Mouse (Mus musculus): ENCODE measurements around the gene Pnpla1.

Gene Pnpla1

DNA sequence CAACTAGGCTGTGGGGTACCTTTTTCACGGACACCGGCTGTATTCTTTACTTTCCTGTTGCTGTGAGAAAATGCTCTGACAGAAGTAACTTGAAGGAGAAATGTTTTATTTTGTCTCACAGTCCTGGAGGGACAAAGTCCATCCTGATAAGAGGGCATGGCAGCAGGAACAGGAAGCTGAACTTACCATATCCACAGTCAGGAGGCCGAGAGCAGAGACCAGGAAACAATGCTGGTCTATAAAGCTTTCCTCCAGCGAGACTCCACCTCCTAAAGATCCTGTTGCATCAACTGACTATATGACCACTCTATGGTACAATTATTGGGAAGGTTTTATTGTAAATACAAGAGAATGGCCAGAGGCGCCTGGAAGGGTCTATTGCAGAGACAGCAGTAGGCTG lies 14.5 kb upstream of the Pnpla1 start:
- no peak for DNase-seq (ENCODE audit: low read depth)

DNA sequence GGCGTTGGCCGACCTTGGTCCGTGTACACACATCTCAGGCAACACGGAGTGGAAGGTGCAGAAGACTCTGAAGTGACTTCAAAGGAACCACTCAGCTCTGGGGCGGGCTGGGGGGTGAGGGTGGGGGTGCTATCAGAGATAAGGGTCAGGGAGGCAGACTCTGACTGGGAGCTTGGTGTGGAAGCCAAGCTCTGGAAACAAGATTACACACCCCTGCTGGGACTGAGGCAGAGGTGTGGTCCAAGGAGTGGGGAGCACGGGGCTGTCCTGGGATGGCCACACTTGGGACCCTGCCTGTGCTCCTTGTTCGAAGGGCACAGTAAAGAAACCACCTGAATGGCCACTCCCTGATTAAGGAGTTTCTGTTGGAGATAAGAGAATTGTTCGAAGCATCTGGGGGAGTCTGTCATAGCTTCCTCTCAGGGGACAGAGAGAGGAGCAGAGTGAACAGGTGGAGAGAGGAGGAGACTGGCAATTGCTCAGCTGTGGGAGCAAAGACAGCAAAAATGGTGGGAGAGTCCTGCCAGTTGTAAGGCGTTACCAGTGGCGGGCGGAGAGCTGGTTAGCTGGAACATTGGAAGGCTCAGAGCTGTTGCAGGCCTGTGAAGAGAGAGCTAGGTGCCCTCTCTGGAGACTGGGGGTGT lies 11.1 kb upstream of the Pnpla1 start:
- DNase-seq (ENCODE audit: low read depth) = no peak

DNA sequence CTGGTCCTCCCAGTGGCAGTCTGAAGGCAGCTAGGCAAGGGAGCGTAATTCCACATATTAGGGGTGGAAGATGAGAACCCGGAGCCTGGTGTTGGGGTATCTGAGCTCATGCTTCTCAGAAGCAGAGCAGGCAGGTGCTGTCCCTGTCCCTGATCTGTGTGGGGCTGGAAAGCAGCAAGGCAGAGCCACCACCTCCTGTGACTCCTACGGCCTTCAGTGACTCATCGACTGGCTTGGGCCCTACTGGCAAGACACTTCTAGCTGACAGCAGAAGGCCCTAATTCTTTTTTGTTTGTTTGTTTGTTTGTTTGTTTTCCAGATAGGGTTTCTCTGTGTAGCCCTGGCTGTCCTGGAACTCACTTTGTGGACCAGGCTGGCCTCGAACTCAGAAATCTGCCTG lies 7.7 kb upstream of the Pnpla1 start:
- no peak for DNase-seq (ENCODE audit: low read depth)

DNA sequence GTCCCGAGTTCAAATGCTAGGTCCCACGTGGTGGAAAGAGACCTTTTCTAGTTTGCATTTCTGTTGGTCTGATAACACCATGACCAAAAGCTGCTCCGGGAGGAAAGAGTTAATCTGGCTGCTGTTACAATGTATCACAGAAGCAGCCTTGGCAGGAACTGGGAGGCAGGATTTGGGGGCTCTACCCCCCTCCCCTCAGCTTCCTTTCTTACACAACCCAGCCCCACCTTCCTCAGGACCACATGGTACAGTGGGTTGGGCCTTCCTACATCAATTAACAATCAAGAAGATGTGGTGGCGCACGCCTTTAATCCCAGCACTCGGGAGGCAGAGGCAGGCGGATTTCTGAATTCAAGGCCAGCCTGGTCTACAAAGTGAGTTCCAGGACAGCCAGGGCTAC lies 3.8 kb upstream of the Pnpla1 start:
- DNase-seq (ENCODE audit: low read depth) = no peak

DNA sequence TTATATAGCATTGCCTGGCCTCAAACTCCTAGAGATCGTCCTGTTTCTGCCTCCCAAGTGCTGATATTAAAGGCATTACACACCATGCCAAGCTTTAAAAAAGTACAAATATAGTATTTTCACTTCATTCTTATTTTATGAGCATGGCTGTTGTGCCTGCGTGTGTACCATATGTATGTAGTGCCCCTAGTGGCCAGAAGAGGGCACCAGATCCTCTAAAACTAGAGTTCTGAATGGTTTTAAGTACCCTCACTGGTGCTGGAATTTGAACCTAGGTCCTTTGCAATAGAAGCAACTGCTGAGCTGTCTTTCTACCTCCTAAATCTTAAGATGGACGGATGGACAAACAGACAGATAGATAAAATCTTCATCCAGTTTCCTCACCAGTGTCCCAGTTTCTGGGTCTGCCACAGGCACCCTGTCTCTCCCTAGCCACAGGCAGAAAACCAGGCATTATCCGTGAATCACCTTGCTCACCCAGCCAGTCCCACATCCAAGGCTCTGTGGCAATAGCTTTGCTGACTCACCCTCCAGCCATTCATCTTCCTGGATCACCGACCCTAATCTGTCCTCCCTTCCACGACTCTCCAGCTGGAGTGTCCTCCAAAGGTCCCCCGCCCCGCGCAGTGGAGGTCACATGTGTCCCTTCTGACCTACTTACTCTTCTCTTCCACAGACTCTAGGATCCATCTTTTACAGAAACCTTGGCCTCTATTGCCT lies 2.9 kb upstream of the Pnpla1 start:
- DNase-seq (ENCODE audit: low read depth) = peak; percentile 55

DNA sequence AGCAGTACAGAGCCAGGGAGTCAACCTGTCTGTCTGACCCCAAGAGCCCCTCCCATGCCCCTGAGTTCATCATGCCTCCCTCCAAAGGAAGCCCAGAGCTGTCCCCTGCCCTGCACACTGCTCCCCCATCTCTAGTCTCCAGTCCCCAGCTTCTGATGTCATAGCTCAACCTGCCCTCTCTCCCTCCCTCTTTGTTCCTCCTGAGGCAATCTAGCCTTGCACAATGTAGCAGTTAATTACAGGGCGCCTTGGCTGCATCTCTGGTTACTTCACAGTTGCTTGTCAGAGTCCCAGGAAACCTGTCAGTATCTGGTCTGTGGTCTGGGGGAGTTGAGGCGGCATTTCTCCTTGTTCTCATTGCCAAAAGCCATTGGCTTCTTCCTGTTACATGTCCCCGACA lies 2.2 kb upstream of the Pnpla1 start:
- DNase-seq (ENCODE audit: low read depth) = peak; percentile 64

DNA sequence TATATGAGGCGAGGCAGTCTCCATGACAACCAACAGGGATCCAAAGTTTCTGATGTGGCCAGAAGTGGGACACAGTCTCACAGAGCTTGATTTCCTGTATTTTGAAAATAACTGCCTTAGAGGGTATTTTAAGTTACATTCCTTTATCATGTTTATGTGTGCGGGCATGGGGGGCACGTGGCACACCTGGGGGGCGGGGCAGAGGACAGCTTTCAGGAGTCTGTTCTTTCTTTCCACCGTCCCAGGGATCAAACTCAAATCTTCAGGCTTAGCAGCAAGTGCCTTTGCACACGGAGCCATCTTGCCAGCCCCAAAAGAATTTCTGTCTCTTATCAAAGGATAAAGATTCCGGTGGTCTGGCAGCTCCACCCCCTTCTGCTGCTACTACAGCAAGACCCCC lies 5.7 kb downstream of the Pnpla1 start:
- DNase-seq (ENCODE audit: low read depth) = no peak

DNA sequence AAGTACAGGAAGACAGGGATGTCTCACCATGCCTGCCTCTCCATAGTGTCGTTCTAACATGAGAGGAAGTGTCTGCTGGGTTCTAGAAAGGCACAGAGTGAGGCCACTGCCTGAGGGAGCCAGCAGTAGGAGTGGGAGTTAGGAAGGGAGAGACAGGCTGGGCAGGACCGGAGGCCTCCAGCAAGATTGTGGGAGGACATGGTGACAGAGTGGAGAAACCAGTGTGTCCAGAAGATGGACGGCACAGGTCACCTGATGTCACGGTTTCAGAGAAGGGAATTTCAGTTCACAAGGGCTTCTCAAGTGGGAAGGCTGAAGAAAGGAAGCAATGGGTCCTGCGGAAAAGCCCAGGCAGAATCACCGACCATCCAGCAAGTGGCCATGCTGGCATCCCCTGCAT lies 6.3 kb downstream of the Pnpla1 start:
- DNase-seq (ENCODE audit: low read depth) = no peak

DNA sequence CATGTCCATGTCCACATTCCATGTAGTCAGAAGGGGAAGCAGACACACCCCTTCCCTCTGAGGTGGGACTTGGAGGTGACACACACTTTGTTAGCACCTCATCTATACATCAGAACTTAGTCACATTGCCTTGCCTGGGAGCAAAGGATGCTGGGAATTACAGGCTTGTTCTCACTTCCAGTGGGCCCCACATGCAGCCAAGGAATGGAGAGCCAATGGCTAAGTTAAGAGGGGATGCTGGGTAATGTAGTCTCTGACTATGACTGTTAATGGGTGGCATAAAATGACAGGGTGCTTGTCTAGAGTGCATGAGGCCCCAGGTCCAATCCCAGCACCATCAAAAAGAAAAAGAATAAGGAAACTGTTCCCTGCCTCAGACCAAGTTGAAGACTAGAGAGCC lies 8.7 kb downstream of the Pnpla1 start:
- no peak for DNase-seq (ENCODE audit: low read depth)

DNA sequence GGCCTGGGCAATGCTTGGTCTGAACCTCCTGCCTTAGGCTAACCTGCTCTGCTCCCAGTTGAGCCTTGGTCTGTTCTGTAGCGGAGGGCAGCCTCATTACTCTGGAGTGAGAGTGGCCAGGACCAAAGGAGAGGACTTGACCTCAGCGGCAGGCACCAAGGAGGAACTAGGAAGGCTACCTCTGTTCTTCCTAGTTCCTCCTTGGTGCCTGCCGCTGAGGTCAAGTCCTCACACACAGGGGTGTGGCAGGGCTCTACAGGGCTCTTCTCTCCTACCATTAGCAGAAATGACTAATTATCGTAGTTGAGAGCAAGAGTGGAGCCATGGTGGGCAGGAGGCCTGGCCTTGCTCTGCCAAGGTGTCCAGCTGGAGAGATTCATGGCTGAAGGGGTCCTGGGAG lies 9.2 kb downstream of the Pnpla1 start:
- DNase-seq (ENCODE audit: low read depth) = no peak

DNA sequence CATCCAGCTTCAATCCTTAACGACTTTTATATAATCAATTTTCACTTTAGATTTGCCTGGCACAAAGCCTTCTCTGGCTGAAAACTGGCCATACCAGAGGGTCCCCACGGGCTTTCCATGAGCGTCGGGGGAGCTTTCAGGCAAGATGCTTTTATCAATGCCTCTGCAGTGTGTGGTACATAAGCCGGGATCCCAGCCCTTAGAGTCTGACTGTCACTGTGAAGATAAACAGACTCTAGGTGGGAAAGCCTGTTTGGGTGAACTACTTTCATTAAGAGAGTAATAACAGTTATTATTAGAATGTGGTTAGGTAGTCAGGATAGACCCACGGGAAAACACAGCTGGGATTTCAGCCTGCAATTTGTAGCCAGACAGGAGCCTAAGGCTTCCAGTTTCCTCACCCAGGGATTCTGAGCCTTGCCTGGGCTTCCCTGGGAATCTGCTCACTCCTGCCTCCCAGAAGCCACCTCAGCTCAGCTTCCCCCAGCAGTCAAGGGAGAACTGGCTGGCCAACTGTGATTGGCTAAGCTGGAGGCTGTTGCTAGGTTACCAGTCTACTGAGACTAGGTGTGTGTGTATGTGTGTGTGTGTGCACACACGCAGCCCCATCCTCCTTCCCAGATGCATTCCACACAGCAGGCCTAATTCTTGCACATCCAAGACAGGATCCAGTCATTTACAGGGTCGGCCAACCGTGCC lies 11.3 kb downstream of the Pnpla1 start:
- no peak for DNase-seq (ENCODE audit: low read depth)

DNA sequence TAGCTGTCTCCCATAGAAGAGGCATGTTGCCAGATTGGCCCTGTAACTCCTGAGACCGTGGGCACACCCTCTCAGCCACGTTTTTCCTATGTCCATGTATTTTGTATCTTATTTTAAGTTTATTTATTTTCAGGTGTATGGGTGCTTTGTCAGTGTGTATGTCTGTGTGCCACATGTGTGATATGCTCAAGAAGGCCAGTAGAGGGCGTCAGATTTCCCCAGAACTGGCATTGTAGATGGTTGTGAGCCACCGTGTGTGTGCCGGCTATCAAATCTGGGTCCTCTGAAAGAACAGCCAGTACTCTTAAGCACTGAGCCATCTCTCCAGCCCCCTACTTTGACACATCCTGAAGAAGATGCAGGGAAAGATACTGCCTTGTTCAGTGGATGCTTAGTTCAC lies 12.2 kb downstream of the Pnpla1 start:
- no peak for DNase-seq (ENCODE audit: low read depth)

DNA sequence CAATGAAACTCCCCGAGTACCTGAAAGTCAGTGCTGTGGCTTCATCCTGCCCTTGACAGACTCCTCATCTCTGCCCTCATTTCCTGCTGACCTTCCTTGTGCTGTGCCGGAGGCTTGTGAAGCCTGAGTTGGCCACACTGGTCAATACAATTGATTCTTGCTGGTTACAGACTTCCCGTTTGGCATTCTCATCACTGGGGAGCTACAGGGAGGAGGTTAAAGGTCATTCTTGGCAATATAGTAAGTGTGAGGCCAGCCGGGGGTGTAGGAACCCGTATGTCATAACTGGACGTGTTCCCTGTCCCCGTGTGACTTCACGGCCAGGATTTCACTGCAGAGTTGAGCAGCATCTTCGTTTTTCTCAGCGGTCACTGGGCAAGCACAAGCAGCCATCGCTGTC lies 13.6 kb downstream of the Pnpla1 start:
- DNase-seq (ENCODE audit: low read depth) = no peak

DNA sequence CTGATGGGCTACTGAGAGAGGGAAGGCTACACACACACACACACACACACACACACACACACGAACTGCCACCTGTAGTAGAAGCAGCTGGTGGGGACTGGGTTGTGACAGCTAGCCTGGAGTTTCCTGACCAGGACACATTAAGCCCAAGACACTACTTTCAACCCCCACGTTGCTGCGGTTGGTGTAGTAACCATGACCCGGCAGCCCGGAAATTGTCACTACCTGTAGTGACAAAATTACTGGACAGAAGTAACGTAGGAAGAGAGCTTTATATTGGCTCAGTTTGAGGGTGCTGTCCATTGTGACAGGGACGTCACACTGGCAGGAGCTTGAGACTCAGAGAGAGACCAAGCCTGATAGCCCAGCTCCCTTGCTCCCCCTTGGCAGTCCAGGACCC lies 14.1 kb downstream of the Pnpla1 start:
- no peak for DNase-seq (ENCODE audit: low read depth)

DNA sequence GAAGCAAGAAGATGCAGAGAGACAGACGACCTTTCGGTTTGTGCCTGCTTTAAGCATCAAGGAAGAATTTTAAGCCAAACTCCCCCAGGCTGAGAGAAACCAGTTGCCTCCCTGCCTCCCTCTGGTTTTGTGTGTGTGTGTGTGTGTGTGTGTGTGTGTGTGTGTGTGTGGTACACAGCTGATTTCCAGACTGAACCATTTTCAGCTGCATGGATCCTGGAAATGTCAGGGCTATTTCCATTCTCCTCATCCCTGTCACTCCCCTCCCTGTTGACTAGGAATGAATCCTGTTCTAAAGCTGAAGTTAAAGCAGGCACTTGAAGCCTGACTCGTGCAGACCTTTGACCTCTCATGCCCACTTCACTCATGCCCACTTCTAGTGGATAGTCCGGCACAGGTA lies 16.0 kb downstream of the Pnpla1 start:
- no peak for DNase-seq (ENCODE audit: low read depth)

DNA sequence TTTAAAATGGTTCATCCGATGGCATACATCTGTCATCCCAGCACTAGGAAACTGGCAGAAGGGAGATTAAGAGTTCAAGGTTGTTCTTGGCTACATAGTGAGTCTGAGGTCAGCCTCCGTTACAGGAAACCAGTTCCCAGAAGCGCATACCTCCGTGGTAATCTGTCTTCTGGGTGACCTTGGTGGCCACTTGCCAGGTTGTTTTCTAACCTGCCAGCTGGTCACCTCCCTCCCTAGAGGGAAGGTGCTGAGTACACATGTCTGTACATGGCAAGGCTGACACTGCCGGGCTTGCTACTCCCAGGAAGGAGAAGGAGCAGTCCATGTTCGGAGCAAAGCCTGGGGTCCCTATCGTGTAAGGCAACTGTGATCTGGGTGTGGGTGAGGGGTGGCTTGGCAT lies 16.6 kb downstream of the Pnpla1 start:
- peak; percentile 26 for DNase-seq (ENCODE audit: low read depth)

DNA sequence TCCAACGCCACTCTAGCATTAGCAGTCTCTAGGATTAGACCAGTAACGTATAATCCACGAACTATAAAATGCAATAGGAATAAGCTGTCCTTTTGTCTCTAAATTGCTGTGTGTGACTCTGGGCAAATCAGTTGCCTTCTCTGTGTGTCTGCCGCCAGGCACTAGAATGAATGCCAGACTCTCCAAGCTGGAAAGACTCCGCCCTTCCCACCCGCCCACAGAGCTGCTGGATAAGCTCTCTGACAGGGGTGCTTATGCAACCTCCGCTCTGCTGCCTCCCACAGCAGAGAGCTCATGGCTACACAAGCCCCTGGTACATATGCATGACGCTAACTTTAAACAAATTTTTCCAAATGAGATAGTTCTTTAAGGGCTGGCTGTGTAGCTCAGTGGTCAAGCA lies 17.1 kb downstream of the Pnpla1 start:
- DNase-seq (ENCODE audit: low read depth) = peak; percentile 95

DNA sequence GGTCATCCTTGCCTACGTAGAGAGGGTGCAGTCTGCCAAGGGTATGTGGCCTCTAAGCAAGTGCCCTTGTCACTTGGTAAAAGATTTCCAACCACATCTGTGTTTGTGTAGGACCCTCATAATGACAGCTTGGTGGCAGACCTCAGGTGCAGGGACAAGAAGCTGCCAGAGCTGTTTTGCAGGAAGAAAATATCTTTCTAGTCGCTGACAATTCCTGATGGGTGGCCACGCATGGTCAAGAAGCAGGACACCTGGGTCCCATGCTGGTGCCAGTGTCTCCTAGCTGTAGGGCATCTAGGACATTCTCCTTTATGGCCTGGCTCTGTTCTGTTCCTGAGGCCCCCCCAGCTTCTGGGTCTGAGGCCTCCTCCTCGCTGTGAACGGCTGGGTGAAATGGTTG lies 18.1 kb downstream of the Pnpla1 start:
- no peak for DNase-seq (ENCODE audit: low read depth)

DNA sequence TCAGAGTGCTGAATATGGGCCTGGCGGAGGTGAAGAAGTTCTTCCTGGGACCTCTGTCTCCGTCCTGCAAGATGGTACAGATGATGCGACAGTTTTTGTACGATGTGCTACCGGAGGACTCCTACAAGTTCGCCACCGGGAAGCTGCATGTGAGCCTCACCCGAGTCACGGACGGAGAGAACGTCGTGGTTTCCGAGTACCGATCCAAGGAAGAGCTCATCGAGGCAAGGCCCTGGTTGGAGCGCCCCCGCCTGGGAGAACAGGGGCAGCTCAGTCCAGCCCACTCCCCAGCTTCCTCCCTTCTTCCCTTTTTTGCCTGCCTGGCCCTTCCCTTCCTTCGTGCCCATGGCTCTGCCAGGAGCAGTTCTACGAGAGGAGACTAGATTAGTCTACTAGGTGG lies 18.6 kb downstream of the Pnpla1 start:
- DNase-seq (ENCODE audit: low read depth) = peak; percentile 14

DNA sequence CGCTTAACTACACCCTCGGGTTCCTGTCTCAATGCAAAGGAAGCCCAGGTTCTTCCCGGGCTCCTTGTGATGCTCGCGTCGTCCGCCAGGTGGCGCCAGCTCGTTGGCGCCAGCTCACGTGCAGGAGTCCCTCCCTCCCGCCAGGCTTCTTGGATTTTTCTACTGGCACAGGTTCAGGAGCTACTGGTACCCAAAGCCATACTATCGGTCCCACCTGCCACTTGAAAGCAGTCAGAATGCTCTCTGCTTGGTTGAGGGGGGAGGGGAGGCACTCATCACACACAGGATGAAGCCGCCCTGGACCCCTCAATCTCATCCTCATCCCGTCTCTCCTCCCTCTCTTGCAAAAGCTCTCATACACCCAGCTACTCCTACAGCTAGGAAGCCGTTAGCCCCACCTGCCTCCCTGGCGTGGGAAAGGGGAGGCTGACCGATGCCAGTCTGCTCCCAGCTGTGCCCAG lies 21.8 kb downstream of the Pnpla1 start:
- DNase-seq (ENCODE audit: low read depth) = peak; percentile 91

DNA sequence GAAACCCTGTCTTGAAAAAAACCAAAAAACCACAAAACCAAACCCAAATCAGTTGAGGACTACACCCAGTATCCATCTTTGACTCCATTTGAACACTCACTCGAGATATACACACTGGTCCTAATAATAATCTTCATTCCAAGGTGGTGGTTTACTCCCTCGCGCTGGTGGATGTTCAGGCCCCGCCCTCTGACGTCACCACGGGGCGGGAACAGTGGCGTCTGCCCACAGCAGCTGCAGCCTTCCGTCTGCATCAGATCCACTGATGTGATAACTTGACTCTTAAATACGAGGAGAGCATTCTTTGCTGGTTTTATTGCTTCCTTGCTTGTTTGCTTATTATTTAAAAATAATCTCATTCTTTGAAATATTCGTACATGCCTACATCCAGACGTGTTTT lies 24.1 kb downstream of the Pnpla1 start:
- peak; percentile 78 for DNase-seq (ENCODE audit: low read depth)

DNA sequence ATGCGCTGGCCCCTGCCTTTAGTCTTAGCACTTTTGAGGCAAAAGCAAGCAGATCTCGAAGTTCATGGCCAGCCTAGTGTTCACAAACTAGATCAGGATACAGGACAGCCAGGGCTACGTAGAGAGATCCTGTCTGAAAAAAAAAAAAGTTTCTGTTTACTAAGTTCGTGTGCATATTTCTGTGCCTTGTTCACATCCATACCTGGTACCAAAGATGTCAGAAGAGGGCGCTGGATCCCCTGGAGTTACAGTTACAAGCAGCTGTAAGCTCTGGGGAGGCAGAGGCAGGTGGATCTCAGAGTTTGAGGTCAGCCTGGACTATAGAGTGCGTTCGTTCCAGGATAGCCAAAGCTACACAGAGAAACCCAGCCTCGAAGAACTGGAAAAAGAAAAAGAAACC lies 24.6 kb downstream of the Pnpla1 start:
- DNase-seq (ENCODE audit: low read depth) = peak; percentile 53

DNA sequence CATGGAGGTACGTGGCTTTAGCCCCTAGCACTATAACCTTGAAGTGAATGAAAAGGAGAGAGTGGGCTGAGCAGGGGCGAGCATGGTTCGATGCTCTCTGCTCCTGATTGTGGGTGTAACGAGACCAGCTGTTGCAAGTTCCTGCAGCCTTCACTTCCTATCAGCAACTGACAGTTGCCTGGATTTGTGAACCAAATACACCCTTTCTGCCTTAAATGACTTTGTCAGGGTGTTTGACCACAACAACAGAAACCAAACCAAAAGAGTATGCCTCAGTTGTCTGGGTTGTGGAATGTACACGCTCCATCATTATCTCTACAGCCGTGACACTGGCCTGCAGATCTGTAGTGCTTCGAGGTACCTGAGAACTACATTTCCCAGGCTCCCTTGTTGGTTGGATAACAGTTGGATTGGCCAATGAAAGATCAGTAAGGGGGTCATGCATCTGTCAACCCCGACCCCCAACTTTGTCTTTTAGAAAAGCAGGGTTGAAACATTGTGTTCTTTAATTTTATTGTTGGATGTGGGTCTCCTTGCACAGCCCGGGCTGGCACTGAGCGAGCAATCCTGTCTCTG lies 25.8 kb downstream of the Pnpla1 start:
- DNase-seq (ENCODE audit: low read depth) = no peak
